Mouse (Mus musculus): ENCODE results near the gene Slc17a2. TPM values are rescaled to one million over a fixed set of nuclear protein-coding genes. Genes with fewer than 3 reads are reported as not detected.

The Slc17a2 gene
- total RNA-seq, 1 experiment from 2014 or later = not detected

- peak; percentile 50; the same call in 1 of the 2 replicates for ATAC-seq (replicated peaks; ENCODE audit: insufficient number of reproducible peaks, low FRiP score, low TSS enrichment, poor library complexity, severe bottlenecking)
These were observed 34.1 kb upstream of the Slc17a2 start for GRCm38 (mm10) chr13:23772561-23773313.

DNA sequence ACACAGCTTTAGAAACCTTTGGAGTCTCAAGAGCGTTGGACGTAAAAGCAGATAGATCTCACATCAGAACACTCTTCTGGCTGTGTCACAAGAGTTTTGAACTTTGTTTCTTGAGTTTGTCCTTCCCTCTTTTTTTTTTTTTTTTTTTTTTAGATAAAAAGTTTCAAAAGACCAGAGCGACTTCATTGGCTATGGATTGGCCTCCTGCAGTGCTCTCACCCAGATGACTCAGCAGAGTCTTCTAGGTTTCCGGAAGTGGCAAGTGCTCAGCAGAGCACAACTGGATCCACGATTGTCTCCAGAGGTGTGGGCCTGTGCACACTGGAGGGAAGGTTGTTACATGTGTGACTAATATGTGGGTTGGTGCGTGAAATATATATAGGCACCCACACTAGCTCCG, 28.5 kb upstream of the Slc17a2 start:
- ATAC-seq (replicated peaks; ENCODE audit: insufficient number of reproducible peaks, low FRiP score, low TSS enrichment, poor library complexity, severe bottlenecking) = no peak

DNA sequence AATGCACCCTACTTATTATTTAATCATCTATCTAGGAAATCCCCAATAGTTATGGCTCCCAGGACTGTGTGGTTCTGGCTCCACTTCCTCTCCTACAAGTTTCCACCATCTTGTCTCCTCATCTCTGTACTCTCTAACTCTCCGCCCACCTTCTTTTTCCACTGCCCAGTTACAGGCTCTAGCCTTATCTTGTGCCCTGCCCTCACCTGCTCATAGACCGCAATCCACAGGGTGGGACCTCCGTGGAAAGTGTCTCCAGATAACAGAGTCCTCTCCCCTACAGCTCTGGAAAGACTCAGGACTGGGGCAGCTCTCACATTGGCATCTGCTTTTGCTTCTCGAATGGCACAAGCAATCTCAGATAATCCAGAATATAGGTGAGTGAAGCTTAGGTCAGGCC, 27.8 kb upstream of the Slc17a2 start:
- no peak for ATAC-seq (replicated peaks; ENCODE audit: insufficient number of reproducible peaks, low FRiP score, low TSS enrichment, poor library complexity, severe bottlenecking)

- ATAC-seq (replicated peaks; ENCODE audit: insufficient number of reproducible peaks, low FRiP score, low TSS enrichment, poor library complexity, severe bottlenecking) = peak; percentile 80
These were observed 14.3 kb upstream of the Slc17a2 start for GRCm38 (mm10) chr13:23792520-23792919.

DNA sequence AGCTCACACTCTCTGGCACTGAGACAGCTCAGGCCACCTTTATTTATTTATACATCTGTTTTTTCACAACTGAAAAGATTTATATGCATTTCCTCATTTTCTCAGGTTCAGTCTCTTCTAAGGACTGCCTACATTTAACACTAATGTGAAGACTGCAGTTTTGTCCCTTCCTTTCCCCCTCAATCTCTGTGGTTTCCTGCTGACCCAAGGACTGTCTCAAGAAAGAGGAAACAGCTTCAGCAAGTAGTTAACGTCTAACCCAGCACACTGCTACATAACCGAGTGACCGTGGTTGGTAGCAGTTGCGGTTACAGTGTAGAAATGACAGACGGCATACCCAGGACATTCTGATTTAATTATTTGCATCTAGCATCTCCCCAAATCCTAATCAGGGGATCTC, 7.4 kb upstream of the Slc17a2 start:
- peak; percentile 94 for ATAC-seq (replicated peaks; ENCODE audit: insufficient number of reproducible peaks, low FRiP score, low TSS enrichment, poor library complexity, severe bottlenecking)

- ATAC-seq (replicated peaks; ENCODE audit: insufficient number of reproducible peaks, low FRiP score, low TSS enrichment, poor library complexity, severe bottlenecking) = no peak
These were observed 2.3 kb upstream of the Slc17a2 start for GRCm38 (mm10) chr13:23804532-23804931.

GRCm38 (mm10) chr13:23816148-23816547, 9.4 kb downstream of the Slc17a2 start:
- ATAC-seq (replicated peaks; ENCODE audit: insufficient number of reproducible peaks, low FRiP score, low TSS enrichment, poor library complexity, severe bottlenecking) = peak; percentile 73

- no peak for ATAC-seq (replicated peaks; ENCODE audit: insufficient number of reproducible peaks, low FRiP score, low TSS enrichment, poor library complexity, severe bottlenecking)
These were observed 13.6 kb downstream of the Slc17a2 start for GRCm38 (mm10) chr13:23820179-23820940.

DNA sequence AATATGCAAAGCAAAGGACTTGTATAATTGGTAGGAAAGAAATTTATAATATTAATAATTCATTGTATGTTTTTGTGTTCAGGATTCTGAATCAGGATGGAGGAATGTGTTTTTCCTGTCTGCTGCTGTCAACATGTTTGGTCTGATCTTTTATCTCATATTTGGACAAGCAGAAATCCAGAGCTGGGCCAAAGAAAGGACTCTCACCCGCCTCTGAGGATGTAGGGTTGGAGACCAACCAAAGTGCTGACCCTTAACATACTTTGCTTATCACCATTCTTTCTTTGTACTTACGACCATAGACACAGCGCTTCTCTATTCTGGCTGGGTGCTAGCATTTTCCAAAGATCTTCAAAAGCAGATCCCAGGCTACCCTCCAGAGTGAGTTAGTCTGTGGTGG, 15.4 kb downstream of the Slc17a2 start:
- ATAC-seq (replicated peaks; ENCODE audit: insufficient number of reproducible peaks, low FRiP score, low TSS enrichment, poor library complexity, severe bottlenecking) = no peak

GRCm38 (mm10) chr13:23826606-23827005, 19.8 kb downstream of the Slc17a2 start:
- ATAC-seq (replicated peaks; ENCODE audit: insufficient number of reproducible peaks, low FRiP score, low TSS enrichment, poor library complexity, severe bottlenecking) = no peak

- no peak for ATAC-seq (replicated peaks; ENCODE audit: insufficient number of reproducible peaks, low FRiP score, low TSS enrichment, poor library complexity, severe bottlenecking)
These were observed 26.3 kb downstream of the Slc17a2 start for GRCm38 (mm10) chr13:23833053-23833452.

DNA sequence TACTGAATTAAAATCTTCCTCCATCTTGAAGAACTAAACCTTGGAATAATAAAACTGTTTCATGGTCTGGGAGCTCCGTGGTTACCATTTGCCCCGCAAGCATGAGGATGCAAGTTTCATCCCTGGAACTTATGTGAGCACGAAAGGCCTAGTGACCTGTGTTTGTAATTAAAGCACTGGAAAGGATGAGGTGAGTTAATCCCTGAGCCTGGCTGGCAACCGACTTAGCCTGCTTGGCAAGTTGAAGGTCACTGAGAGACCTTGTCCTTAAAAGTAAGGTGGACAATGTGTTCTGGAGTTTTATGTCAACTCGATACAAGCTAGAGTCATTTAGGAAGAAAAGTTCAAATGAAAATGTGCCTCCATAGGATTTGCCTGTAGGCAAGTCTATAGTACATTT, 28.0 kb downstream of the Slc17a2 start:
- ATAC-seq (replicated peaks; ENCODE audit: insufficient number of reproducible peaks, low FRiP score, low TSS enrichment, poor library complexity, severe bottlenecking) = no peak

DNA sequence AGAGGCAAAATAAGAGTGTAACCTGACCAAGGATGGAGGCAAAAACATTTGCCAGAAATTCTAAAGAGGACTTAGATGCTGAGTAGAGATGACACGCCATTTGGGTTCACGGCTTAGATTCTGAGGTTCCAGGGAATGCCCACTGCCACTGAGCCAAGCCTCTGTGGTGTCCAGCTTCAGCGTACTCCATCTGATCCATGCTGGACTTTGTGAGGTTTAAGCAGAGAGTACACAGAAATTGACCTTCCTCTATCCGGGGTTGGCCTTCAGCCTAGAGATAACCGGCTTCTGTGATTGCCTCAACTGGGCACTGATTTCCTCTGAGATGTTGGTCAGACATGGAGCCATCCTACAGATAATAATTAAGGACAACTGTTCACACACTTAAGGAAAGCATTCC, 29.8 kb downstream of the Slc17a2 start:
- no peak for ATAC-seq (replicated peaks; ENCODE audit: insufficient number of reproducible peaks, low FRiP score, low TSS enrichment, poor library complexity, severe bottlenecking)

- ATAC-seq (replicated peaks; ENCODE audit: insufficient number of reproducible peaks, low FRiP score, low TSS enrichment, poor library complexity, severe bottlenecking) = no peak
These were observed 32.5 kb downstream of the Slc17a2 start, which contains the start of gene Slc17a3 for GRCm38 (mm10) chr13:23839308-23839707. Gene Slc17a3 (plus strand): TSS chr13:23839434.

DNA sequence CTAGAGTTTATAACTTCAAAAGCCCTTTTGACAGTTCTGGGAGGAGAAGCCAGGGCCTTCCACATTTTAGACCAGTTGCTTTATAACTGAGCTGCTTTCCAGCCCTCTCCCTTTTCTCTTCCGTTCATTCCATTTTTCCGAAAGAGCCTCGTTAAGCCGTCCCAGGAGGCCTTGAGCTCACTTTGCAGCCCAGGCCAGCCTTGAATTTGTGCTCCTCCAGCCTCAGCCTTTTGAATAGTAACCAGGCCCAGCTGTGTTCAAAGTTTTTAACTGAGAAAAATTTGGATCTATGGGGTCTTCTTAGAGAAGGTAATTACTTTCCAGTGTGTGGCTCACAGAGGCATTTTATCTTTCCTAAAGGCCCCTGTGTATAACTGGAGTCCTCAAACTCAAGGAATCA, 39.1 kb downstream of the Slc17a2 start:
- no peak for ATAC-seq (replicated peaks; ENCODE audit: insufficient number of reproducible peaks, low FRiP score, low TSS enrichment, poor library complexity, severe bottlenecking)

GRCm38 (mm10) chr13:23849299-23849698, 42.5 kb downstream of the Slc17a2 start:
- no peak for ATAC-seq (replicated peaks; ENCODE audit: insufficient number of reproducible peaks, low FRiP score, low TSS enrichment, poor library complexity, severe bottlenecking)

GRCm38 (mm10) chr13:23856401-23856800, 49.6 kb downstream of the Slc17a2 start:
- no peak for ATAC-seq (replicated peaks; ENCODE audit: insufficient number of reproducible peaks, low FRiP score, low TSS enrichment, poor library complexity, severe bottlenecking)

GRCm38 (mm10) chr13:23861815-23862214, 55.0 kb downstream of the Slc17a2 start:
- no peak for ATAC-seq (replicated peaks; ENCODE audit: insufficient number of reproducible peaks, low FRiP score, low TSS enrichment, poor library complexity, severe bottlenecking)

DNA sequence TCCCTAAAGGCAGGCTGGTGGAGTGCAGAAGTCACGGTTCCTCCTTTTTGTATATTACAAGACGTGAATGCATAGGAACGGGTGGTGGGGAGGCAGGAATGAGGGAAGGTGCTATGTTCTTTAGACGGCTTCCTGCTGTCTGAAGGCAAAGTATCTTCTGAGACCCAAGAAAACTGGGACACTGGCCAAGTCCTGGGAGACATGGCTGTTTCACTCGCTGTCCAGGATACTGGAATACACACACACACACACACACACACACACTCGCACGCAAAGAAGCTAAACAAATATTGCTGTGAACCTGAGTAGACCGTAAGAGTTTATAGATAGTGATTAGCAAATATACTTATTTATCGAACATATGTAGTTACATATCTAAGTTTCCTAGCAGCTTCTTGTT, 57.9 kb downstream of the Slc17a2 start:
- ATAC-seq (replicated peaks; ENCODE audit: insufficient number of reproducible peaks, low FRiP score, low TSS enrichment, poor library complexity, severe bottlenecking) = no peak

- no peak for ATAC-seq (replicated peaks; ENCODE audit: insufficient number of reproducible peaks, low FRiP score, low TSS enrichment, poor library complexity, severe bottlenecking)
These were observed 59.4 kb downstream of the Slc17a2 start for GRCm38 (mm10) chr13:23866086-23866710.

Data from monocyte, adult 5-6 weeks (primary cell).